Mouse (Mus musculus) myocyte (in vitro differentiated cells): ENCODE data around the gene Gm10643. TPM values are rescaled to one million over a fixed set of nuclear protein-coding genes. Genes with fewer than 3 reads are reported as not detected.
A peak's percentile ranks its signal among the peaks of the same experiment; 100 is the strongest.

ENCODE experiments used
- H3K27me3 ChIP-seq: one replicate; pipeline ENCODE4 v1.6.1; 2011; ENCODE audit not compliant: control insufficient read depth, insufficient read depth, insufficient read length
- H3K36me3 ChIP-seq: one replicate; pipeline ENCODE4 v1.6.1; 2011; ENCODE audit not compliant: control insufficient read depth, insufficient read depth
- H3K4me2 ChIP-seq: one replicate; pipeline ENCODE4 v1.6.1; 2011; ENCODE audit warnings: low read depth, control low read depth
- H3K4me3 ChIP-seq: one replicate; pipeline ENCODE4 v1.5.1; 2011; ENCODE audit warnings: mild to moderate bottlenecking, control low read depth, moderate library complexity
- H3K79me2 ChIP-seq: one replicate; pipeline ENCODE4 v1.6.1; 2011; ENCODE audit not compliant: control insufficient read depth, insufficient read depth
- H3ac ChIP-seq: one replicate; pipeline ENCODE4 v1.6.1; 2011; ENCODE audit not compliant: control insufficient read depth, insufficient read length
- CEBPB ChIP-seq: IDR thresholded peaks from 2 replicates; pipeline ENCODE4 v1.6.1; 2011; ENCODE audit warnings: mild to moderate bottlenecking, moderate library complexity; ENCODE audit not compliant: poor library complexity, insufficient read depth, severe bottlenecking
- E2F4 ChIP-seq: IDR thresholded peaks from one replicate; pipeline ENCODE4 v1.6.1; 2011; ENCODE audit warnings: mild to moderate bottlenecking, control low read depth, moderate library complexity; ENCODE audit not compliant: insufficient read depth
- MAX ChIP-seq: IDR thresholded peaks from one replicate; pipeline ENCODE4 v1.6.1; 2011; ENCODE audit warnings: low read depth, mild to moderate bottlenecking, control low read depth
- MYOD1 ChIP-seq, 3 experiments: IDR thresholded peaks; one replicate each; pipeline ENCODE4 v1.6.1; 2011; ENCODE audit warnings: control low read depth in 2 of 3, low read depth in 2 of 3, mild to moderate bottlenecking in 2 of 3, moderate library complexity in 1 of 3; ENCODE audit not compliant: insufficient read length in 2 of 3, control insufficient read depth in 1 of 3
- MYOG ChIP-seq, 3 experiments: IDR thresholded peaks; one replicate each; pipeline ENCODE4 v1.6.1; 2011; ENCODE audit warnings: control low read depth in 2 of 3, low read depth in 2 of 3, mild to moderate bottlenecking in 2 of 3; ENCODE audit not compliant: insufficient read length in 2 of 3, control insufficient read depth in 1 of 3, insufficient read depth in 1 of 3
- POLR2A ChIP-seq: IDR thresholded peaks from one replicate; pipeline ENCODE4 v1.6.1; 2011; ENCODE audit warnings: low read depth, mild to moderate bottlenecking, control low read depth, moderate library complexity; ENCODE audit not compliant: insufficient read length
- POLR2AphosphoS2 ChIP-seq: IDR thresholded peaks from one replicate; pipeline ENCODE4 v1.6.1; 2011; ENCODE audit warnings: low read depth, control low read depth; ENCODE audit not compliant: insufficient read length
- REST ChIP-seq: IDR thresholded peaks from one replicate; pipeline ENCODE4 v1.6.1; 2011; ENCODE audit warnings: mild to moderate bottlenecking, control low read depth, moderate library complexity; ENCODE audit not compliant: insufficient read depth, insufficient read length
- SRF ChIP-seq: IDR thresholded peaks from one replicate; pipeline ENCODE4 v1.6.1; 2011; ENCODE audit warnings: low read depth; ENCODE audit not compliant: control insufficient read depth, insufficient read length
- TCF12 ChIP-seq: IDR thresholded peaks from one replicate; pipeline ENCODE4 v1.6.1; 2011; ENCODE audit warnings: mild to moderate bottlenecking, control low read depth; ENCODE audit not compliant: poor library complexity, insufficient read depth, severe bottlenecking
- TCF3 ChIP-seq: IDR thresholded peaks from one replicate; pipeline ENCODE4 v1.6.1; 2011; ENCODE audit warnings: low read depth, control low read depth; ENCODE audit not compliant: insufficient read length
- USF1 ChIP-seq: IDR thresholded peaks from one replicate; pipeline ENCODE4 v1.6.1; 2011; ENCODE audit warnings: low read depth, mild to moderate bottlenecking, control low read depth, moderate library complexity
- polyA plus RNA-seq: library from polyadenylated mRNA; unstranded; fragments of >200 nt; fragmentation: generic; extraction: Trizol; gene quantifications from one replicate; pipeline ENCODE4 v1.2.1, GENCODE M21; 2012; ENCODE audit warnings: missing spikeins

The Gm10643 gene
- polyA plus RNA-seq, 1 experiment: 0.35 TPM

- Histone ChIP-seq H3K4me3 (no peak overlapping the region), H3K36me3 (no peaks in the 10 kb centered on the region), H3K27me3 (no peaks in the 10 kb centered on the region), H3K4me2 (peak overlapping the region; percentile 37), H3K79me2 (peaks cover 16% of the 10 kb centered on the region), H3ac (no peak overlapping the region)
- TF ChIP-seq TCF3 (peak; percentile 8), TCF12 (no peak), POLR2AphosphoS2 (no peak), MYOD1 (IDR thresholded peaks at IDR 0.05; ENCODE audit: control insufficient read depth in 1 of 3, insufficient read length in 2 of 3, low read depth in 2 of 3) (peak in 2 of 3 experiments; percentile 63 to 68), MYOG (IDR thresholded peaks at IDR 0.05; ENCODE audit: control insufficient read depth in 1 of 3, insufficient read depth in 1 of 3, insufficient read length in 2 of 3, low read depth in 2 of 3) (peak in 2 of 3 experiments; percentile 29 to 85), SRF (no peak)
Observed at GRCm38 (mm10) chr8:84063861-84064610, 901 bp downstream of the Gm10643 start.

GRCm38 (mm10) chr8:84060245-84060644, 4.7 kb downstream of the Gm10643 start:
- no peaks in the 10 kb centered on the region for H3K27me3 ChIP-seq
- H3ac ChIP-seq: no peak overlapping the region
- no peak overlapping the region for H3K4me2 ChIP-seq
- H3K79me2 ChIP-seq: no peaks in the 10 kb centered on the region
- H3K4me3 ChIP-seq: no peak overlapping the region
- TF ChIP-seq TCF12: no peak
- TF ChIP-seq E2F4: no peak
- no peak for TF ChIP-seq POLR2A
- TF ChIP-seq SRF: no peak
- no peak for TF ChIP-seq CEBPB
- TF ChIP-seq REST: no peak
- TF ChIP-seq MYOG (IDR thresholded peaks at IDR 0.05; ENCODE audit: control insufficient read depth in 1 of 3, insufficient read depth in 1 of 3, insufficient read length in 2 of 3, low read depth in 2 of 3): no peak
- no peak for TF ChIP-seq TCF3
- no peak for TF ChIP-seq POLR2AphosphoS2
- TF ChIP-seq MAX: no peak
- TF ChIP-seq MYOD1 (IDR thresholded peaks at IDR 0.05; ENCODE audit: control insufficient read depth in 1 of 3, insufficient read length in 2 of 3, low read depth in 2 of 3): no peak
- no peak for TF ChIP-seq USF1
- no peaks in the 10 kb centered on the region for H3K36me3 ChIP-seq

- H3K27me3 ChIP-seq: no peaks in the 10 kb centered on the region
- no peak overlapping the region for H3ac ChIP-seq
- TF ChIP-seq MYOD1 (IDR thresholded peaks at IDR 0.05; ENCODE audit: control insufficient read depth in 1 of 3, insufficient read length in 2 of 3, low read depth in 2 of 3) (no peak), TCF3 (no peak)
- H3K4me2 ChIP-seq: no peak overlapping the region
- no peak overlapping the region for H3K4me3 ChIP-seq
- H3K79me2 ChIP-seq: no peaks in the 10 kb centered on the region
- no peaks in the 10 kb centered on the region for H3K36me3 ChIP-seq
Observed at GRCm38 (mm10) chr8:84059226-84059625, 5.7 kb downstream of the Gm10643 start.

- Histone ChIP-seq H3K27me3 (no peaks in the 10 kb centered on the region), H3K79me2 (no peaks in the 10 kb centered on the region), H3ac (no peak overlapping the region), H3K4me3 (no peak overlapping the region), H3K4me2 (no peak overlapping the region), H3K36me3 (no peaks in the 10 kb centered on the region)
- no peak for TF ChIP-seq CEBPB
- no peak for TF ChIP-seq REST
- TF ChIP-seq TCF3: no peak
- no peak for TF ChIP-seq MYOD1 (IDR thresholded peaks at IDR 0.05; ENCODE audit: control insufficient read depth in 1 of 3, insufficient read length in 2 of 3, low read depth in 2 of 3)
- no peak for TF ChIP-seq POLR2A
- TF ChIP-seq MAX: no peak
- no peak for TF ChIP-seq POLR2AphosphoS2
- no peak for TF ChIP-seq USF1
- TF ChIP-seq E2F4: no peak
- no peak for TF ChIP-seq SRF
- no peak for TF ChIP-seq MYOG (IDR thresholded peaks at IDR 0.05; ENCODE audit: control insufficient read depth in 1 of 3, insufficient read depth in 1 of 3, insufficient read length in 2 of 3, low read depth in 2 of 3)
- no peak for TF ChIP-seq TCF12
Observed at GRCm38 (mm10) chr8:84057827-84058226, 7.1 kb downstream of the Gm10643 start.

- Histone ChIP-seq H3K4me3 (no peak overlapping the region), H3K4me2 (no peak overlapping the region)
- TF ChIP-seq REST: no peak
- no peak for TF ChIP-seq CEBPB
- TF ChIP-seq SRF: no peak
- TF ChIP-seq USF1: no peak
- no peak for TF ChIP-seq MYOD1 (IDR thresholded peaks at IDR 0.05; ENCODE audit: control insufficient read depth in 1 of 3, insufficient read length in 2 of 3, low read depth in 2 of 3)
- no peak for TF ChIP-seq E2F4
- no peak for TF ChIP-seq POLR2AphosphoS2
- no peak for TF ChIP-seq MAX
- no peak for TF ChIP-seq TCF12
- no peak for TF ChIP-seq TCF3
- no peak for TF ChIP-seq POLR2A
- no peak for TF ChIP-seq MYOG (IDR thresholded peaks at IDR 0.05; ENCODE audit: control insufficient read depth in 1 of 3, insufficient read depth in 1 of 3, insufficient read length in 2 of 3, low read depth in 2 of 3)
Observed at GRCm38 (mm10) chr8:84053229-84053628, 11.7 kb downstream of the Gm10643 start.

More at GRCm38 (mm10) chr8:84053229-84053628, 11.7 kb downstream of the Gm10643 start:
- Histone ChIP-seq H3K27me3 (no peaks in the 10 kb centered on the region), H3K79me2 (no peaks in the 10 kb centered on the region), H3K36me3 (no peaks in the 10 kb centered on the region), H3ac (no peak overlapping the region)
